Mouse (Mus musculus) liver, embryonic 16.5 days (tissue): Measurements from ENCODE around the gene Spag7. TPM values are rescaled to one million over a fixed set of nuclear protein-coding genes. Genes with fewer than 3 reads are reported as not detected.

Experiments
- ATAC-seq: fragments of 200-750 bp; cut with Nextera tagmentation; 2 replicates; pipeline ENCODE4 v1.8.0; 2017; ENCODE audit warnings: low read depth, mild to moderate bottlenecking, moderate number of reproducible peaks, moderate library complexity
- H3K27ac ChIP-seq: fragments of 300-500 bp; sonication (generic); 2 replicates; pipeline ENCODE4 v1.5.1; 2014; ENCODE audit warnings: mild to moderate bottlenecking, low read length
- H3K27me3 ChIP-seq: fragments of 300-500 bp; sonication (generic); 2 replicates; pipeline ENCODE4 v1.6.1; 2014; ENCODE audit warnings: low read depth, low read length, mixed read lengths; ENCODE audit not compliant: control insufficient read depth, insufficient read depth
- H3K36me3 ChIP-seq: fragments of 300-500 bp; sonication (generic); 2 replicates; pipeline ENCODE4 v1.6.1; 2014; ENCODE audit warnings: mild to moderate bottlenecking; ENCODE audit not compliant: control insufficient read depth, insufficient read depth
- H3K4me1 ChIP-seq: fragments of 300-500 bp; sonication (generic); 2 replicates; pipeline ENCODE4 v1.6.1; 2014; ENCODE audit warnings: low read depth, low read length, mixed read lengths; ENCODE audit not compliant: control insufficient read depth
- H3K4me2 ChIP-seq: fragments of 300-500 bp; sonication (generic); 2 replicates; pipeline ENCODE4 v1.6.1; 2014; ENCODE audit warnings: low read depth, low read length, mixed read lengths
- H3K4me3 ChIP-seq: fragments of 300-500 bp; sonication (generic); 2 replicates; pipeline ENCODE4 v1.5.1; 2014; ENCODE audit warnings: low read depth, mild to moderate bottlenecking, low read length
- H3K9ac ChIP-seq: fragments of 300-500 bp; sonication (generic); 2 replicates; pipeline ENCODE4 v1.6.1; 2014; ENCODE audit warnings: low read depth, low read length
- H3K9me3 ChIP-seq: fragments of 300-500 bp; sonication (generic); replicated peaks from 2 replicates; pipeline ENCODE4 v1.6.1; 2016; ENCODE audit warnings: low read length; ENCODE audit not compliant: control insufficient read depth
- WGBS: fragments of 180-500 bp; shearing (Covaris S2); extraction: QIAGEN DNeasy Blood & Tissue Kit; methylation state at CpG from one replicate; pipeline ENCODE4 v1.1.7; 2014; ENCODE audit not compliant: insufficient replicate concordance; 5-methylcytosine and 5-hydroxymethylcytosine counted together
- polyA plus RNA-seq: library from polyadenylated mRNA; unstranded; fragments of >200 nt; fragmentation: Nextera tagmentation; extraction: Ambion mirVana; gene quantifications from 2 replicates; pipeline ENCODE4 v1.2.1, GENCODE M21; 2015

Spag7 gene
- polyA plus RNA-seq, 1 experiment from 2014 or later, result 57.5 TPM

DNA sequence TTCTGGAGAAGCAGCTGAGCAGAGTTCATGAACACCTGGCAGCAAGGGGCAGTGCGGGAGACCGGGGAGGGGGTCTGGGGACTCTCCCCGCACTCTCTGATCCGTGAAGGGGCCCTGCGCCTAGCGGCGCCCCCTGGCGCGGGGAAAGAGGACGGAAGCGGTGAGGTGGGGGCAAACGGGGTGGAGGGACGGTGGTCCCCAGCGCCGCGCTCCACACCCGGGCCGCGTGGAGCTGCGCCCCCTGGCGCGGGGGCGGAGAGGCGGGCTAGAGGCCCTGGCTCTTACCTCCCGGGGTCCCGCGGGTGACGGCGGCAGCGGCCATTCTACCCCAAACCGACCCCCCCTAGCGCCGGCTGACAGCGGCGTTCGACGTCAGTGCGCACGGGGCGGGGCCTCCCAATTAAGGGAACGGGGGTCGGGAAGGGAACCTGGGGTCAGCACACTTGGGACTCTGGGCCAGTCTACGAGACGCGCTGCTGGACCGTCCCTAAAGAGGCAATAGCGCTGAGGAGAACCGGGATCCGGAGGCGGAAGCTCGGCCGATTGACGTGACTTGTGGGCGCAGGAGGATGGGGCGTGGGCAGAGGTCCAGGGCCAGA, 18.5 kb upstream of the Spag7 start, which contains the start of gene Camta2:
TSS of gene Camta2 (minus strand) at position 505 of the 599 bp plus-strand sequence.
- Histone ChIP-seq H3K4me2 (peak within 1 kb of the TSS; percentile 88), H3K36me3 (no peaks in the 10 kb centered on the region), H3K27ac (peak within 1 kb of the TSS; percentile 64), H3K9ac (peak within 1 kb of the TSS; percentile 77), H3K9me3 (no peaks in the 10 kb centered on the region), H3K4me1 (peaks cover 11% of the 10 kb centered on the region), H3K27me3 (no peaks in the 10 kb centered on the region), H3K4me3 (peak within 1 kb of the TSS; percentile 75)
- under 1% methylated on average over 53 of the region's 55 CpGs for WGBS
- ATAC-seq, result peak; percentile 73

DNA sequence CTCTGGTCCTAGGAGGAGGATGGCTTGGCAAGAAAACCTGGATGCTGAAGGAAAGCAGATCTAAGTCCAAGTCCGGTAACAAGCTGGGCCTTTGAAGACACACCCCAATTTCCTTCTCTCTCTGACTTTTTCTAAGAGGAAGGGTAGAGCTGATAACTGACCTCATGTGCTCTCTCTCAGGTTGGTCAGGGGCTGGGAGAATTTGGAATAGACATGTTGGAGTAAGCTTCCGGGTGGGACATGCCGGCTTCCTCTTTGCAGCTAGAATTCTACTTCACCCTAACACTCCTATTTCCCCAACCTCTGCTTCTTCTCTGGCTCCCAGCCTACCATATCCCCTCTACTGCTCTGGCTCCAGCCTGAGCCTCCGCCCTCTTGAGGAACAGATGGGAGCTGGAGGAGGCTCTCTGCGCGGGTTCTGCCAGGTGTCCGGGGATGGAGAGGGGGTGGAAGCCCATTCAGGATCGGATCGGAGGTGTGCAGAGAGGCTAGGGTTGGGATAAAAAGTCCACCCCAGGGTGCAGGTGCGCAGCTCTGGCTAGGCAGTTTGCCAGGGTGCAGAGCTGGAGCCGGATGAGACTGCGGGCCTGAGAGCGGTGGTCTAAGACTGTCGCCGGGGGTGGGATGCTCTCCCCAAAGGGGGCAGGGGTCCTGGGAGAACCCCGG, 17.8 kb upstream of the Spag7 start:
- H3K9me3 ChIP-seq, result no peaks in the 10 kb centered on the region
- H3K36me3 ChIP-seq, result no peaks in the 10 kb centered on the region
- WGBS, result 5% methylated on average over 16 of the region's 16 CpGs
- H3K4me2 ChIP-seq, result peak overlapping the region; percentile 88
- peak overlapping the region; percentile 75 for H3K4me3 ChIP-seq
- H3K4me1 ChIP-seq, result peaks cover 15% of the 10 kb centered on the region
- H3K27me3 ChIP-seq, result no peaks in the 10 kb centered on the region
- ATAC-seq, result peak; percentile 12; the same call in 1 of the 2 replicates
- H3K27ac ChIP-seq, result peak overlapping the region; percentile 64
- peak overlapping the region; percentile 77 for H3K9ac ChIP-seq

DNA sequence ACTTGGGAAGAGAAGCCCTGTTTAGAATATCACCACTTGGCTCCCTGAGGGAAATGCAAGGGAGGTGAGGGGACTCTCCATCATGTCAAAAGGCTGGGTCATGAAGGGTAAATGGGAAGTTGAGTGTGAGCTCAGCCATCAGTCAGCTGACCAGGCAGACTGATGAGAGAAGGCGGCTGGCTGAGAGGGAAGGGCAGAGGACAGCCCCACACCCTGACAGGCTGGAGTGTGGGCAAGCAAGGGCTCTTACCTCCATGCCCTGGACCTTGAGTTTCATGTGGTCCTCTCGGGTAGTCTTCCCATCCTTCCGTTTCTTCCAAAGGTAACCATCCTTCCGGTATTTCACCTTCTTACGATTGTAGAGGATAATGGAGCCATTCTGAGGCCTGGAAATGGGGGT, 14.4 kb upstream of the Spag7 start:
- WGBS, result 65% methylated on average over 5 of the region's 5 CpGs
- no peaks in the 10 kb centered on the region for H3K36me3 ChIP-seq
- no peaks in the 10 kb centered on the region for H3K9me3 ChIP-seq
- H3K27ac ChIP-seq, result no peak overlapping the region
- H3K4me2 ChIP-seq, result no peak overlapping the region
- H3K4me1 ChIP-seq, result peaks cover 18% of the 10 kb centered on the region
- no peak for ATAC-seq
- H3K9ac ChIP-seq, result no peak overlapping the region
- H3K4me3 ChIP-seq, result no peak overlapping the region
- no peaks in the 10 kb centered on the region for H3K27me3 ChIP-seq

DNA sequence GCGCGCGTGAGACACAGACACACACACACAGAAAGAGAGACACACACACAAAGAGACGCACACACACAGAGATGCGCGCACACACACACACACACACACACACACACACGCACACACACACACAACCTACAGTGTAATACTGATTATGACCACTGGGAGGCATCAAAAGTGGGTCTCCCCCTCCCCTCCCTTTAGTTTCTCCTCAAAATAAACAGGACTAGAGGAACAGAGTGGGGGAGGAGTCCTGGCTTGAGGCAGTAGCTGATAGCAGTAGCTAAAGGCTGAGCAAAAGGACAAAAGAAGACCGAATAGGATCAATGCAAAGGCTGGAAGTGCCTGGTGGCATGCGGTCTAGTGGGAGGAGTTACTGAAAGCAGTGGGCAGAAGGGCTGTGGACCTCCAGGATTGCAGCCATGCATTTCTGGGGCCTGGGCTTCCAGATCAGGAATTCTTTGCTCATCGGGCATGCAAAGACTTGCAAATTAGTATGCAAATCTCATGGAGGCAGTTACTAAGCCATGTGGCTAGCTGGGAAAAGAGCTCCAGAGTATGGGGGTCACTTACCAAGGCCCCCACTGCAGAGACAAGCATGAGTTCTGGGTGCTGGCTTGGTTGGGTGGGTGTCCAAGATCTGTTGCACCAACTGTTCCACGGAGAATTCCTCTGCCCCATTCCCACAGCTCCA, 12.8 kb upstream of the Spag7 start:
- WGBS, result 57% methylated on average over 11 of the region's 11 CpGs
- H3K27me3 ChIP-seq, result no peaks in the 10 kb centered on the region
- no peak overlapping the region for H3K4me2 ChIP-seq
- no peak overlapping the region for H3K4me3 ChIP-seq
- H3K9me3 ChIP-seq, result no peaks in the 10 kb centered on the region
- no peak overlapping the region for H3K27ac ChIP-seq
- peak; percentile 32; the same call in 1 of the 2 replicates for ATAC-seq
- H3K36me3 ChIP-seq, result no peaks in the 10 kb centered on the region
- H3K4me1 ChIP-seq, result peaks cover 10% of the 10 kb centered on the region
- H3K9ac ChIP-seq, result no peak overlapping the region

DNA sequence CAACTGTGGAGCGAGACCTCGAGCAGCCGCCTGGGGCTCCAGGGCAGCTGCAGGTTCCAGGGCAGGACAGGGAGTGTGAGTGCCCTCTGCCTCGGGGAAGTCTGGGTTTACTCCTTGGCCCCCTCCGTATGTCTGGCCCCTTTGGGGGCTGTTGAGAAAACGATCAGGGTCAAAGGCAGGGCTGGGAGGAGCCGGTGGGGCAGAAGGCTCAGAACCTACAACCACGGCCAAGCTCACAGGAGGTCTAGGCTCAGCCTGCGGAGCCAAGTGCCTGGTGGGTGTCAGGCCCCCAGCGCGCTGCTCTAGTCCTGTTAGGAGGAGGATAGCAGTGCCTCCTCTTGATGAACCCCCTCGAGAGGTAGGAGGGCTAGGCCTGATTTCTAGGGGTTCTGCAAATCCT, 12.0 kb upstream of the Spag7 start:
- H3K36me3 ChIP-seq, result no peaks in the 10 kb centered on the region
- H3K4me2 ChIP-seq, result no peak overlapping the region
- H3K9ac ChIP-seq, result no peak overlapping the region
- WGBS, result 72% methylated on average over 12 of the region's 12 CpGs
- no peak for ATAC-seq
- no peak overlapping the region for H3K4me3 ChIP-seq
- H3K4me1 ChIP-seq, result peaks cover 7% of the 10 kb centered on the region
- no peak overlapping the region for H3K27ac ChIP-seq
- H3K27me3 ChIP-seq, result no peaks in the 10 kb centered on the region
- H3K9me3 ChIP-seq, result no peaks in the 10 kb centered on the region

DNA sequence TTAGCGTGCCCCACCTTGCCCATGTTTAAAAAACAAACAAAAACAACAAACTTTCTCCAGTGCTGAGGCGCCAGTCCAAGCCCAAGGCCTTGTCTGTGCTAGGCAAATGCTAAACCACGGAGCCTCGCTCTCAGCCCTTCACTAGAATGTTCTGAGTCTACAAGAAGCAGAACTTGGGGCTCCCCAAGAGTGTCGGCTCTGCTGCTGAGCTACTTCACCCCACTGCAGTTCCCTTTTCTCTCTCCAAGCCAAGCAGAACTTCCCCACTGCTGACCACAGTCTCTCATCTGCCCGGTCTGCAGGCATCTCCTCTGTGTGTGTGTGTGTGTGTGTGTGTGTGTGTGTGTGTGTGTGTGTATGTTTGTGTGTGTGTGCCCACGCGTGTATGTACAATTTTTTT, 10.7 kb upstream of the Spag7 start:
- H3K4me2 ChIP-seq, result no peak overlapping the region
- H3K9ac ChIP-seq, result no peak overlapping the region
- no peaks in the 10 kb centered on the region for H3K9me3 ChIP-seq
- 40% methylated on average over 8 of the region's 8 CpGs for WGBS
- no peaks in the 10 kb centered on the region for H3K36me3 ChIP-seq
- H3K27me3 ChIP-seq, result no peaks in the 10 kb centered on the region
- H3K4me3 ChIP-seq, result no peak overlapping the region
- H3K4me1 ChIP-seq, result peaks cover 7% of the 10 kb centered on the region
- H3K27ac ChIP-seq, result peak overlapping the region; percentile 43; the same call in 1 of the 2 replicates
- ATAC-seq, result no peak

DNA sequence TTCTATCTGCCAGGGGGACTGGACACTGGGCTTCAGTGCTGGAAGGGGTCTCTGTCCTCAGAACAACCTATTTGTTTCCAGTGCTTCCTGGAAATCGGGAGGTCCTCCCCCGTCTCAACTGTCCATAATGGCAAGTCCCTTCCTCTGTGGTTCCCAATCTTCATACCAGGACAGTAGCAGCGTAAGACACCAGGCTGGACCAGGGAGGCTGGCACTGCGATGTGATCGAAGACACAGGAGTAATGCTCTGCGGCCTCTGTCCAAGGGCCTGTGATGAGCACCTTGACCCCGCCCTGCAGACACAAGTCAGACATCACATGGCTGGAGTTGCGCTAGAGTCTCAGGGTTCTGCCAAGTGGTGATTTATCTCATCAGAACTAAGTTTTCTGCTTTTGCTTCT, 10.1 kb upstream of the Spag7 start:
- no peak overlapping the region for H3K4me3 ChIP-seq
- H3K9ac ChIP-seq, result no peak overlapping the region
- no peaks in the 10 kb centered on the region for H3K9me3 ChIP-seq
- H3K36me3 ChIP-seq, result no peaks in the 10 kb centered on the region
- ATAC-seq, result no peak
- WGBS, result 80% methylated on average over 8 of the region's 8 CpGs
- peaks cover 7% of the 10 kb centered on the region for H3K4me1 ChIP-seq
- H3K27ac ChIP-seq, result peak overlapping the region; percentile 0; the same call in 1 of the 2 replicates
- no peaks in the 10 kb centered on the region for H3K27me3 ChIP-seq
- H3K4me2 ChIP-seq, result no peak overlapping the region

DNA sequence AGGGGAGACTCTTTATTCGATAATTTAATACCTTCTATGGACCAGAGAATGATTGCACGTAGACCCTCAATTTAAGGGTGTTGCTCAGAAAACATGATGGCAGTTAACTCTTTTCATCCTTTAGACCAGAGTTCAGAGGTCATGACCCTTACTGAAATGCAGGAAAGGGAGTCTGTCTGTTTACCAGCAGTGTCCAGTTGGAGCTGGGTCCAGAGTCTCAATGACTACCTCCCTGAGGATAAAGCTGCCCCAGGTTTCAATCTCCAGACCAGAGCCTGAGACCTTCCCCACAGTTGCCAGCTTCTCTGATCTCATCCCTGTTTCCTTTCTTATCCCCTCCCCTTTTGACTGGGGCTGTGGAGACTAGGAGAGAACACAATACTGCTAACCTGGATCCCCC, 9.4 kb upstream of the Spag7 start:
- peak; percentile 66 for ATAC-seq
- peaks cover 7% of the 10 kb centered on the region for H3K4me1 ChIP-seq
- H3K4me2 ChIP-seq, result no peak overlapping the region
- no peaks in the 10 kb centered on the region for H3K36me3 ChIP-seq
- H3K27me3 ChIP-seq, result no peaks in the 10 kb centered on the region
- 66% methylated on average over 2 of the region's 2 CpGs for WGBS
- H3K9ac ChIP-seq, result no peak overlapping the region
- peak overlapping the region; percentile 35 for H3K27ac ChIP-seq
- H3K4me3 ChIP-seq, result no peak overlapping the region
- no peaks in the 10 kb centered on the region for H3K9me3 ChIP-seq

DNA sequence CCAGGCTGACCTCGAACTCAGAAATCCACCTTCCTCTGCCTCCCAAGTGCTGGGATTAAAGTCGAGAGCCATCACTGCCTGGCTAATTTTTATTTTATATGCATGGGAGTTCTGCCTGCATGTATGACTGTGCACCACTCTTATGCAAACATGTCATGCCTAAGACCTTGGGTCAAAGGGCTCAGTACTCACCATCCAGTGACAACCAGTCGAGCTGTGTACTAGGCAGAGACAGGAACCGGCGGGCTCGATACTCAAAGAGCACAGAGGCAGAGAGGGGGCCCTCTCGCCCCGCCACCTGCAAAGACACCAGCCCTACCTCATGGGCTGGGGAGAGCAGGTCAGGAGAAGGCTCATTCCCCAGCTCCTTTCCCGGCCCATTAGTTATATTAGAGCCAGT, 8.9 kb upstream of the Spag7 start:
- peak; percentile 70 for ATAC-seq
- H3K27ac ChIP-seq, result peak overlapping the region; percentile 35
- H3K27me3 ChIP-seq, result no peaks in the 10 kb centered on the region
- H3K4me3 ChIP-seq, result no peak overlapping the region
- no peak overlapping the region for H3K9ac ChIP-seq
- H3K4me1 ChIP-seq, result peaks cover 7% of the 10 kb centered on the region
- H3K36me3 ChIP-seq, result no peaks in the 10 kb centered on the region
- 58% methylated on average over 9 of the region's 9 CpGs for WGBS
- no peaks in the 10 kb centered on the region for H3K9me3 ChIP-seq
- no peak overlapping the region for H3K4me2 ChIP-seq
